Mouse (Mus musculus): Measurements from ENCODE around the gene Dnase2b. TPM values are rescaled to one million over a fixed set of nuclear protein-coding genes. Genes with fewer than 3 reads are reported as not detected.

Gene Dnase2b
- polyA plus RNA-seq, 1 experiment from 2014 or later = not detected

DNA sequence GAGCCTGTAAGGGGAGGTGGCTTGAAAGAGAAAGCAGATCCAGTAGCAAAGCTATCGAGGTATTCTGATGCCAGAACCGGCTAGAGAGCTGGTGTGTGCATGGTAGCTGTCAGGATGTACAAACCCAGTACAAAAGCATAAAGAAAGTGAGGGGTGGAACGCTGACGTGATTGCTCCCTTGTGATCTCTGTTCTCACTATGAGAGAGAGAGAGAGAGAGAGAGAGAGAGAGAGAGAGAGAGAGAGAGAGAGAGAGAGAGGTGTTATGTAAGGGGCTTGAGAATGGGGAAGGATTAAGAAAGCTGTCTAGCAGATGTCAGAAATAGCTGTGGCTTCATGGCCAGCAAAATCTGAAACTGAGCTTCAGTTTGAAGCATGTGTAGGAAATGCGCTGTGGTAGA, 31.5 kb downstream of the Dnase2b start:
- Histone ChIP-seq H3K4me3 (no peak overlapping the region), H3K4me2 (no peak overlapping the region), H3K27ac (no peak overlapping the region), H3K9me3 (no peaks in the 10 kb centered on the region), H3K36me3 (replicated peaks) (no peaks in the 10 kb centered on the region), H3K27me3 (replicated peaks) (no peaks in the 10 kb centered on the region), H3K4me1 (no peaks in the 10 kb centered on the region), H3K9ac (no peak overlapping the region)
- WGBS = 61% methylated on average over 5 of the region's 5 CpGs
- no peak for ATAC-seq (replicated peaks)

DNA sequence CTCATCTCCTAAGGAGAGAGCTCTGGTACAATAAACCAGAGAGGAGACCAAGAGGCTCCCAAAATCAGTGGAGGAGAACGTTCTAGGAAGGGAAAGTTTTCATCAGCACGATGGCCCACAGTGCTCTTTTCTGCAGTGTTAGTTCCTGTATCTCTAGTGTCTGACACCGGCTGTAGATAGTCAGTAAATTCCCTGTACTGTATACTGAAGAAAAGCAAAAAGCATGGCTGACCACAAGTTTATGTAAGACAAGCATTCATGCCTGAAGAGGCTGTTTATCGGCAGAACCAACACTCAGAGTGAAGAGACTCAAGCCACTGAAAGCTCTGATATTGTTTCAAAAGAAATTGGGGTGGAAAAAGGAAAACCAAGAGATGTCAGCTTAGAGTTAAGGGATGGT, 31.9 kb downstream of the Dnase2b start:
- Histone ChIP-seq H3K9me3 (no peaks in the 10 kb centered on the region), H3K4me1 (no peaks in the 10 kb centered on the region), H3K36me3 (replicated peaks) (no peaks in the 10 kb centered on the region), H3K4me3 (no peak overlapping the region), H3K27ac (no peak overlapping the region), H3K27me3 (replicated peaks) (no peaks in the 10 kb centered on the region), H3K9ac (no peak overlapping the region), H3K4me2 (no peak overlapping the region)
- 83% methylated on average over 4 of the region's 4 CpGs for WGBS
- ATAC-seq (replicated peaks) = no peak

DNA sequence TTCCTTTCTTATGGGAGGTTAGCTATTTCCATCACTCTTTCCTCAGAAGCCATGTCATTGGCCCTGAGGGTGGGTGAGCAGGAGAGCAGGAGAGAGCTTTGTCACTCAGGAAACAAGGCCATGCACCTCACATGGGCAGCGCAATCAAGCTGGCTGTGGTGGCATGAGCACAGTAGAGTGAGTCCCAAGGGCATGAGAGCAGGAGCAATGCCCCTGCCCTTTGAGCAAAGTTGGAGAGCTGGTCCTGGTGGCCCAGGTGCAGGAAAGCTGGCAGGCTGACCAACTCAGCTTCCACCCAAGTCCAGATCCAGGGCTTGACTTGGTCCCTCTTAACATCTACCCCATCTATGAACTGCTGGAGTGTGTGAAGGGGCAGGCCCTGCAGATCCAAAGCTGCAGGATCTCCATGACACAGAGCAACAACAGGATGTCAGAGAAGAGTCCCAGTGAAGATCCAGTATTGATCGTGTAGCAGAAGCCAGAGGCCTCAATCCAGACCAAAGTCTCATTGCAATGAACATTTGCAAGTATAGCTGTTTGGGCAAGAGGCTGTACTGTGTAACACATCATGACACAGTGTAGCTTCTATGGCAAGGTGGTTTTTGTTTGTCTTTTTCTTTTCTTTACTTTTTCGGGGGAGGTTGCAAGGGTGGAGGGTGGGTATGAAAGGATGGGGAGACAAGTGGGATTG, 35.2 kb downstream of the Dnase2b start:
- no peak for ATAC-seq (replicated peaks)
- H3K4me2 ChIP-seq = no peak overlapping the region
- 84% methylated on average over 3 of the region's 3 CpGs for WGBS
- no peaks in the 10 kb centered on the region for H3K4me1 ChIP-seq
- no peak overlapping the region for H3K9ac ChIP-seq
- no peaks in the 10 kb centered on the region for H3K36me3 ChIP-seq (replicated peaks)
- H3K27ac ChIP-seq = no peak overlapping the region
- no peaks in the 10 kb centered on the region for H3K27me3 ChIP-seq (replicated peaks)
- H3K9me3 ChIP-seq = no peaks in the 10 kb centered on the region
- H3K4me3 ChIP-seq = no peak overlapping the region

DNA sequence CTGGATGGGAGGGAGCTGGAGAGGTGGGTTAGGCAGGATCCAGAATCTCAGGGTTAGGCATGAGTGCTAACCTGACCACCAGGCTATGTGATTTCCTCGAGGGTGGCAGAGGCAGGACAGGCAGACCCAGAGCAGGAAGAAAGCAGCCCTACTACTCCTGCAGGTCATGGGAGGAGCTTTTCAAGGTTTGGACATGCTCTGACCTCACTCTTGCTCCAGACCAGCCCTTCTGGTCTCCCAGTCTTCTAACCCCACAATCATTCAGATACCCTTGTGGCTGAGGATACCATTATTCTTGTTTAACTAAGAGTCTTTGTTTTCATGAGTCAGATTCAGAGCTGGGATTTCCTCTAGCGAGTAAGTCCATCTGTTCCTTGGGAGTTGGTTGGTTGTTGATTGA, 37.8 kb downstream of the Dnase2b start:
- no peak for ATAC-seq (replicated peaks)
- 68% methylated on average over 2 of the region's 2 CpGs for WGBS
- Histone ChIP-seq H3K9me3 (no peaks in the 10 kb centered on the region), H3K36me3 (replicated peaks) (no peaks in the 10 kb centered on the region), H3K27ac (no peak overlapping the region), H3K4me1 (no peaks in the 10 kb centered on the region), H3K4me2 (no peak overlapping the region), H3K9ac (no peak overlapping the region), H3K27me3 (replicated peaks) (no peaks in the 10 kb centered on the region), H3K4me3 (no peak overlapping the region)

DNA sequence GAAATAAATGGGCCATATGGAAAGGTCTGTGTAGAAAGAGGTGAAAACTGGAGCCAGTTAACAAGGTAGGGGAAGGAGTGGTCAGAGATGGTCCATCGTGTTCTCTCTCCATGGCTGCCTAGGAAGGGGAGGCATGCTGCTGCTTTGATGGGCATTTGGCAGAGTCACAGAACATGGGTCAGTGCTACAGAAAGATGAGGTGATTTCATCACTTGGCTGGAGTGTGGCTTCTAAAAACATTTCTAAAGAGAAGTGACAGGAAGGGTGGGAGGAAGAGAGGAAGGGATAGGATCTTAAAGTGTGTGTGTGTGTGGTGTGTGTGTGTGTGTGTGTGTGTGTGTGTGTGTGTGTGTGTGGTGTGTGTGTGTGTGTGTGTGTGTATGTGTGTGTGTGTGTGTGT, 44.1 kb downstream of the Dnase2b start:
- Histone ChIP-seq H3K27ac (no peak overlapping the region), H3K4me1 (no peaks in the 10 kb centered on the region), H3K36me3 (replicated peaks) (no peaks in the 10 kb centered on the region), H3K9ac (no peak overlapping the region), H3K4me2 (no peak overlapping the region), H3K9me3 (no peaks in the 10 kb centered on the region), H3K4me3 (no peak overlapping the region), H3K27me3 (replicated peaks) (no peaks in the 10 kb centered on the region)
- 68% methylated on average over 1 of the region's 1 CpGs for WGBS
- ATAC-seq (replicated peaks) = no peak

DNA sequence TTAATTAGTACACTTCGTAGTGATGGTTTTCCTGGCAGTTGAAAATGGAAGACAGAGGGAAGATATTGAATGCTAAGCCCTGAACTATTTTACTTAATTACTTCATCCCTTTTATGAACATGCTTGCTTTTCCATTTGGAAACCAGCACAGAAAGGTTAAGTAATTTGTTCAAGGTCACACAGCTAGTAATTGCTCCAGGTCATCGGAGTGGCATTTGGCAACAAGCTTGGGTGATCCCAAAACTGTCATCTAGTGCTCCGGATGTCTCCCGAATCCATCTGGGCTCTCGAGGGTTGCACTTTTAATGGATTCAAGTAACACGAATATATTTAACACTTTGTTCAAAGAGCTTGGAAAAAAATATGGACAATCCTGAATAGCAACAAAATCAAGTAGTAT, 44.5 kb downstream of the Dnase2b start:
- ATAC-seq (replicated peaks) = no peak
- no peak overlapping the region for H3K4me3 ChIP-seq
- H3K27me3 ChIP-seq (replicated peaks) = no peaks in the 10 kb centered on the region
- no peaks in the 10 kb centered on the region for H3K36me3 ChIP-seq (replicated peaks)
- WGBS = 80% methylated on average over 6 of the region's 6 CpGs
- H3K4me1 ChIP-seq = no peaks in the 10 kb centered on the region
- H3K4me2 ChIP-seq = no peak overlapping the region
- H3K9ac ChIP-seq = no peak overlapping the region
- no peaks in the 10 kb centered on the region for H3K9me3 ChIP-seq
- H3K27ac ChIP-seq = no peak overlapping the region

DNA sequence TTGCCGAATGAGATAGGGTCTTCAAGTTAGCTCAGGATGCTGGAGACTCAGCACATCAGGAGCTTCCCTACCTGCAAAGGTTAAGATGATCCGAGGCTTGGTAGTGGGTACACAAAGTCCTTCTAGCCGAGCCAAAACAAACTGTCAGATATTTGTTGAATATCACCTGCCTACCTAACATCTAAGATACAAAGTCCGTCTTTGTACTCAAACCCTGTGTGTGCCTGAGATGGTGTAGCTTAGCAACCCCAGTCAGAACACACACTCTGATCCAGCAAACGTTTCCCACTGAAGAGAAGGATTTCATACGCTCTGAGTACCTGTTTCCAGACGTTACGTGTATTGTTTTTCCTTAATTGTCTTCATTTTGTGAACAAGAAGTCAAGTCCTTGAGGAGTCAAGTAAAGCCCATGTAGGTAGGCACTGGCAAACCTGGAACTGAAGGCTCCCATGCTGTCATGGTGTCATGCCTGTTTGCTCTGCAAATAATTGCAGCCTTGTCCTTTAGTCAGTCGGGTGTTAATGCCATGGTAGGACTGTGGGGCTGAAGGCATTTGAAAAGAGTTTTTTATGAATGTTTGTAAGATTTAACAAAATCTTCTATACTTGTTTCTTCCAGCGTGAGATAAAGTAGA, 45.1 kb downstream of the Dnase2b start, which contains the start of gene Uox:
TSS of gene Uox (plus strand) at position 279 of the 635 bp plus-strand sequence.
- no peak within 1 kb of the TSS for H3K4me2 ChIP-seq
- no peak within 1 kb of the TSS for H3K9ac ChIP-seq
- H3K4me1 ChIP-seq = no peaks in the 10 kb centered on the region
- H3K27ac ChIP-seq = no peak within 1 kb of the TSS
- WGBS = 82% methylated on average over 10 of the region's 10 CpGs
- H3K9me3 ChIP-seq = no peaks in the 10 kb centered on the region
- no peaks in the 10 kb centered on the region for H3K36me3 ChIP-seq (replicated peaks)
- no peaks in the 10 kb centered on the region for H3K27me3 ChIP-seq (replicated peaks)
- no peak within 1 kb of the TSS for H3K4me3 ChIP-seq
- no peak for ATAC-seq (replicated peaks)

DNA sequence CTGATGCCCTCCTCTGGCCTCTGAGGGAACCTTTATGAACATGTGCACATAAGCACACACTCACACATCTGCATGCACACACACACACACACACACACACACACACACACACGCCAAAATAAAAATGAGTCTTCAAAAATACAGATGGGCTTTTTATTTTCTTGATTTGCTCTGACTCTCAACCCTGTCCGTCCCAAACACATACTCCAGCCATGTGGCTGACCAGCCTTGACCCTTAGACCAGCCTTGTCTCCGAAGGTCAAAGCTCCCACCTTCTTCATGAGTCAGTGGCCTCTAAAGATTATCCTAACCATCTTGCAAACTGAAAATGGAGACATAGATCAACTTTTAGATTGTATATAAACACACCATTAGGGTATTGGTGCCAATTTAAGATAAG, 45.8 kb downstream of the Dnase2b start:
- no peak for ATAC-seq (replicated peaks)
- no peak overlapping the region for H3K27ac ChIP-seq
- H3K4me2 ChIP-seq = no peak overlapping the region

DNA sequence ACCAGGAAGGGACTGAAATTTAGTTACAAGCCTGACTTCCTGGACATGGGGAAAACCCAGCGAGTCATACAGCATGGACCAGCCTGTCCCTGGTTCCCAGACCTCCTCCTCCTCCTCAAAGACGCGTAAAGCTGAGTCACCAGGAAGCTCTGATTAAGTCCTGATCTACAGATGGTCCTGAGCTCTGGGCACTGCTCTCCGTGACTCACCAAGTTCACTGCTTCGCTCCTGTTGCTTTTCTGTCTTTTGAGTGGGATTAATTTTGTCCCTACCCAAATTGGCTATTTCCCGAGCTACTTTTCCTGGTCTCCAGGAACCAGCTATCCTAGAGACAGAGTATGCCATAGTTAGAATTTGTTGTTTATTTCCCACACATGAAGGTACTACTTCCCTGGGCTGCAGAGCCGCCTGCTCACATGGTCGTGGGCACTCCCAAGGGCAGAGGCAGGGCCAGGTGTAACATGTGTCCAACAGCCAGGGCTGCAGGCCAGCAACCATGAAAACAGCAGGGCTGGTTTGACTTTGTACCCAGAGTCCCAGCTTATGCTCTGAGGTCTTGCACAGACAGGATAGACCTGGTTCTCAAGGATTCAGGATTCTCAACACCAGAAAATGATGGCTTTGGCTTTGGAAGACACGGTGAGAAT, 47.4 kb downstream of the Dnase2b start:
- WGBS = 83% methylated on average over 9 of the region's 9 CpGs
- no peak for ATAC-seq (replicated peaks)
- Histone ChIP-seq H3K27me3 (replicated peaks) (no peaks in the 10 kb centered on the region), H3K4me1 (peaks cover 5% of the 10 kb centered on the region), H3K36me3 (replicated peaks) (no peaks in the 10 kb centered on the region), H3K9me3 (no peaks in the 10 kb centered on the region), H3K9ac (no peak overlapping the region), H3K4me3 (no peak overlapping the region), H3K27ac (no peak overlapping the region), H3K4me2 (no peak overlapping the region)

More for the DNA sequence above, 45.8 kb downstream of the Dnase2b start:
- peaks cover 3% of the 10 kb centered on the region for H3K4me1 ChIP-seq
- no peaks in the 10 kb centered on the region for H3K27me3 ChIP-seq (replicated peaks)
- H3K9me3 ChIP-seq = no peaks in the 10 kb centered on the region
- no peak overlapping the region for H3K4me3 ChIP-seq
- WGBS = 93% methylated on average over 3 of the region's 3 CpGs
- H3K36me3 ChIP-seq (replicated peaks) = no peaks in the 10 kb centered on the region
- H3K9ac ChIP-seq = no peak overlapping the region

DNA sequence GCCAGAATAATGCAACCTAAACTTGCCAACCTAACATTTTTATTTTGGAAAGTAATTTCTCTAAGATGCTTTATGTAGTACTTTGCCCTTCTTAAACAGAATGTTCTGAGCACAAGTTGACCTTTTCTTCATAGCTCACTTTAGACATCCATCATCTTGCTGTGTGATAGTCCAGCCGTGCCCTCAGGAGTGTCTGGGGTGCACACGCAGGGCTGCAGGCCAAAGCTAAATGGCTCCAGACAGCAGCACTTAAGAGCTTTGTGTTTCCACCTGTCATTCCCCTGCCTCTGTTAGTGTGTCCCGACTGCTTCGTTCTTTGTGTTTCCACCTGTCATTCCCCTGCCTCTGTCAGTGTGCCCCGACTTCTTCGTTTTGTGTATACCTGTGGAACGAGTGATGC, 48.0 kb downstream of the Dnase2b start:
- Histone ChIP-seq H3K4me3 (no peak overlapping the region), H3K27me3 (replicated peaks) (no peaks in the 10 kb centered on the region), H3K36me3 (replicated peaks) (no peaks in the 10 kb centered on the region), H3K9ac (no peak overlapping the region), H3K9me3 (no peaks in the 10 kb centered on the region), H3K4me2 (no peak overlapping the region), H3K4me1 (peaks cover 5% of the 10 kb centered on the region), H3K27ac (no peak overlapping the region)
- ATAC-seq (replicated peaks) = no peak
- WGBS = 87% methylated on average over 7 of the region's 7 CpGs

DNA sequence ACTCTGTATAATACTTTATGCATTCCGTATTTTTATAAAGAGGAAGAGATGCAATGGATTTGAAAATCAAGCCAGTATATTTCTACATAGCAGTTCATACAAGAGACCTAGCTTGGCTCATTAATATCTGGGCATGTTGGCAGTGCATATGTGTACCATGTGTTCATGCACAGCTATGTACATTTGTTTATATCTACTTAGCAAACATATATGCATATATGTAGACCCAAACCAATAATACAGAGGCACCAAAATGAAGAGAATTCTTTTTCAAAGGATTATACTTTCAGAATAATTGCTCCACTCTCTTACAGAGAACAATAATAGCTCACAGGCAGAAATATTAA, 50.4 kb downstream of the Dnase2b start:
- Histone ChIP-seq H3K4me1 (peaks cover 5% of the 10 kb centered on the region), H3K9ac (no peak overlapping the region), H3K9me3 (no peaks in the 10 kb centered on the region), H3K4me3 (no peak overlapping the region), H3K27me3 (replicated peaks) (no peaks in the 10 kb centered on the region), H3K36me3 (replicated peaks) (no peaks in the 10 kb centered on the region), H3K27ac (peak overlapping the region; percentile 72; the same call in 1 of the 2 replicates), H3K4me2 (no peak overlapping the region)
- WGBS = 83% methylated on average over 1 of the region's 1 CpGs
- 0 out of 2 replicates have a peak, but pooled peaks have one; percentile 19 for ATAC-seq (replicated peaks)

DNA sequence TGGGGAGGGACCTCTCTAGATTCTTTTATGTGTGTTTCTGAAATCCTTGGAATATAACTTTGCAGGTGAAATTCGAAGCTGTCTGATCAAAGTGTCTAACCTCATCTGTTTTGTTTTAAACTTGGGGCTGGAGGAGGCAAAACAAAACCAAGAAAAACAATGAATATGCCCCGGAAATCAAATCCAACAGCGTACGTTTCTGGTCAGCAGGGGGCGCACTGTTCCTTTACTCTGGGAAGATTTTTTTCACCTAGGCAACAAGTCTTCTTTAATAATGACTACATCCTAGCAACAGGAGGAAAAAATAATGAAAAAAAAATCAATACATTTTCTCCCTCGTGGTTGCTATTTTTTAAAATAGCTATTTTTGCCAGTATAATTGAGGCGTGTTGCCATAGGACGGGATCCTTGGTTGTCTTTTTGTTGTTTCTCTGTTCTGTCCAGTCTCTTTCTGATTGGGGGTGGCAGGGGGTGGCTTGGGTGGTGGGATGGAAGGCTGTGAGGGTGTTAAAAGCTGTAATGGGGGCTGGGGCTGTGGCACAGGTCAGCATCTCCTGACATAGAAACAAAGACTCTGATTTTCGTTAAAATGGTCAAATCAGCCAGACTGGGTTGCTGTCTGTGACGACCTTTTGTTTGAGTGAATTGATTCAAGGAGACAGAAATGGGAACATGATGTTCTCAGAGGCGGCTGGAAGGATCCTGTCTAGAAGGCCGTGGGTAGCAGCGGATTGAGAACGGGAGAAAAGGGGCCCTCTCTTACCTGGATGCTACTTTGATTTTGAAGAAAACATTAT, 50.9 kb downstream of the Dnase2b start:
- Histone ChIP-seq H3K4me2 (peak overlapping the region; percentile 25), H3K9ac (no peak overlapping the region)
- peak; percentile 62 for ATAC-seq (replicated peaks)

More for the DNA sequence above, 50.9 kb downstream of the Dnase2b start:
- Histone ChIP-seq H3K36me3 (replicated peaks) (no peaks in the 10 kb centered on the region), H3K27ac (peak overlapping the region; percentile 72), H3K9me3 (no peaks in the 10 kb centered on the region), H3K4me1 (peaks cover 5% of the 10 kb centered on the region), H3K27me3 (replicated peaks) (no peaks in the 10 kb centered on the region), H3K4me3 (no peak overlapping the region)
- 19% methylated on average over 14 of the region's 14 CpGs for WGBS

Data from midbrain, embryonic 15.5 days (tissue).